Mouse (Mus musculus) ES-CJ7 (cell line): ENCODE results near the gene Txndc5.

Source experiments
- DNase-seq: peaks from one replicate; pipeline ENCODE4 v3.0.0; 2011; ENCODE audit warnings: low read depth, low spot score

Txndc5 gene

DNA sequence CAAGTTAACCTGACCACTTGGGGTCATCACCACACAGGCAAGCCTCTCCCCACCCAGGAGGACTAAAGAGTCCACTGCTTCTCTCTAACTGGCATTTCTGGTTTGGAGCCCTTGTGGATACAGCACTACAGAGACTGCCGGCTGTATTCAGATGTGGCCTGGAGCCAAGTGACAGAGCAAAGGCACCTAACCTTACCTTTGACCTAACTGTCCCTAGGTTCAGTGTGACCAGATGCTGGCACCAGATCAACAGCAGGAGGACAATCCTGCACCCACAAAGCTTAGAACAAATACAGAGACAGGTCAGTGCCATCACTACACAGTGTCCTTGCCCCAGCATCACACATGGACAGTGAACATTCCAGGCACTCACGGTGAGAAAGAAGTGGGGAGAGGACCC, 2.5 kb downstream of the Txndc5 start:
- DNase-seq, result no peak

DNA sequence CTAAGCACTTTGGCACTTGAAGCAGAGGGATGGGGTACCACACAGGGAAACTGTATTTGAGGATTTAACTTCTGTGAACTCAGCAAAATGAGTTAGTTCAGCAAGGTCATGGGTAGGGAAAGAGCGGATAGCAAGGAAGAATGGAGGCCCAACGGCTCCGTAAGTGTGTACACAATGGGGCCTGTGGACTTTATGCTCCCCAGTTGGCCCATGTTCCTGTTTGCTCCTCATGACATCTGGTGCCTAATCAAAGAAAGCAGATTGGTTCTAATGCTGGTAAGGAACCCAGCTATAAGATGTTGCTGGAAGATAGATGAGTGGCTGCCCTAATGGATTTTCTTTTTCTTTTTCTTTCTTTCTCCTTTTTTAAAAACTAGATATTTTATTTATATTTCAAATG, 3.4 kb downstream of the Txndc5 start:
- DNase-seq, result no peak

DNA sequence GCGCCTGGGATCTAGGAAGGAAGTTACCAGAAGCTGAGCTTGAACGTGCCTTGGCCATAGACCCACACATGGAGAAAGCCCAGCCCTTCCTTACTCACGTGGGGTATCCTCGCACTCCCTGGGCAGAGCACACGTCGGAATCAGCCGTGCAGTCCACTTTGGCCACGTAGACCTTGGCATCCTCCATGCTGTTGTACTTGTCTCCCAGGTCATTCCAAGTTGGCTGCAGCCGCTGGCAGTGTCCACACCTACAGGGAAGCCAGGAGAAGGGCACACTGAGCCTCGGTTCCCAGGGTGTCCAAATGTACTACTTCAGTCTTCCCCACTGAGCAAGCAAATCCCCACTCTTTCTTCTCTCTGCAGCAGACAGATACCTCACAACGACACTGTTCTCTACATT, 5.4 kb downstream of the Txndc5 start:
- no peak for DNase-seq

DNA sequence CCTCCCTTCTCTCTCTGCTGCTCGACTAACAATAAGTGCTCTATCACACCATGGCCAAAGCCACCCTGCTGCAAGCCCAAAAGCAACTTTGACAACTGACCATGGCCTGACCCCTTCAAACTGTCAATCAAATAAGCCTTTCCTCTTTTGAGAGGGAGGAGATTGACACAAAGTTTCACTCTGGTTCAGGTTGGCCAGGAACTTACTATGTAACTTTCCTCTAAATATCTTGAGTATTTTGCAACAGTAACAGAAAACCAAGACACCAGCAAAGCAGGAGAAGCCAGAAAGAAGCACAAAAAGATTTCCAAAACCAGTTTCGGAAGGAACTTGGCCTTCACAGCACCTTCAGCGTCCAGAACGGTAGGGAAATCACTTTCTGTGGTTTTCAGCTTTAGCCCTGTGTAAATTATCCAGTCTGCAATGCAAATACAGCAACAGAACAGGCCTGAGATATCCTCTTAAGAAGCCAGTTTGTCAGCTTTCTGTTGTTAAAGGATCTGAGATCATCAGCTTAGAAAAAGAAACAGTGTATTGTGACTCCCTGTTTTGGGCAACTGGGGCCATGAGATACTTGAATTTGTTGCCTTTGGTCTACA, 6.5 kb downstream of the Txndc5 start:
- no peak for DNase-seq

DNA sequence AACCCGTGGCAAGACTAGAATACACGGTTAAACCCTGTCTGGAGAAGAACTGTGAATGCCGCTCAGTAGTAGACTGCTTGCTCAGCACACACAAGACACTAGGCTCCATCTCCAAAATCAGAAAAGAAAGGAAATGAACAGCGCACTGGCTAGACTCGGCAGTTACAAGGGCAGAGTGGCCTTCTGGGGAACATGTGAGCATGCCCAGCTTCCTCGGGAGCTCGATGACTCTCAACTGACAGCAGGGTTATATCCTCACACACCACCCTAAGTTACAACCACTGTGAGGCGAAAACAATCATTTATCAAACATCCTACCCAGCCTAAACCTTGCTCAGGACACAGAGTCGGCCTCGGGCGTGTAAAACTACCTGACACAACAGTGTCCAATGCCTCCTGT, 8.3 kb downstream of the Txndc5 start:
- DNase-seq, result no peak

DNA sequence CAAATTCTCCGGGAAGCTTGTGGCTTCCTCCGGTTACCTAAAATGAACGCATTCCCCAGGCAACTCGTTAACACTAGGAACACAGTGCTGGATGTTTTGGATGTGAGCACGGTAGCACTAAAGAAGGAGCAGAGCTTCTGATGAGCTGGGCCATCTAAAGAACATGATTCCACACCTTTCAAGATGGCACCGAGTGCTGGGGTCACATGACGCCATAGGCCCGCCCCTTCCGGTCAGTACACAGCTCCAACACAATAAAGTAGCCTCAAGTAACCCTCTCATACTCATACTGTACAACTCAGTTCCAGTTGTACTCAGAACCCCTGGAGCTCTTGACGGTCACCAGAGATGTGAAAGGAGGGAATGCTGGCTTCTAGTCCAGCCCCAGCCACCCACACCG, 12.0 kb downstream of the Txndc5 start:
- DNase-seq, result no peak

DNA sequence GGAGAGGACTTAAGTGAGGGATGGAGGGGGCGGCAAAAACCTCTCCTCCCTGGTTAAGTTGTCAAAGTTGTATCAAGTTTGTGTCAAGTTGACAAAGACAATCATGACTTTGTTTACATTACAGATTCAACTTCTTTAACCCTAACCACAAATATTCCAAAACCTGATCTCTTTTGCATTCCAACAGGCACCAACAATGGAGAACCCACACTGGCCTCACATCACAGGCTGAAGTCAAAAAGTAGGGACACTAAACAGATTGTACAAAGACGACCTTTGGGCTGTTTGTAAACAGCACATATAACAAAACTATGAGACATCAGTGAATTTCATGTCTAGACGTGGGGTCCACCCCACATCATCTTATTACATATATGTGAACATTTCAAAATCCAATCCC, 12.8 kb downstream of the Txndc5 start:
- no peak for DNase-seq

- no peak for DNase-seq
Observed at GRCm38 (mm10) chr13:38515431-38515830, 13.2 kb downstream of the Txndc5 start.

GRCm38 (mm10) chr13:38513921-38514320, 14.7 kb downstream of the Txndc5 start:
- no peak for DNase-seq

DNA sequence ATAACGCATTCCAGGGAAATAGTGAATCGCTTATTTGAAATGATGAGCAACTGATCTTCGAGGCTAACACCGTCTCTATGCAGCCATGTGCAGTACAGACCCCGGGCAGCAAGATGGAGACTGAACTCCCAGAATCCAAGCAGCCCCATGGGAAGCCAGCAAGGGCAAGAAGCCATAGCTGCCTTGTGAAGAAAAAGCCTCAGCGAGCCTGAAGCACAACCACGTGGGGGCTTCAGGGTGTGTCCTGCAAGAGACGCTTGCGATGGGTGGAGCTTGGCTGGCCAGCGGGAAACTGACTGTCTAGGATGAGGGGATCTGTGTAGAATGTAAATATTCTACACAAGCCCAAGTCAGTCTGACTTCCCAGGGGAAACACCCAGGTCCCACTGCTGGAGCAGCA, 16.6 kb downstream of the Txndc5 start:
- DNase-seq, result peak; percentile 71

DNA sequence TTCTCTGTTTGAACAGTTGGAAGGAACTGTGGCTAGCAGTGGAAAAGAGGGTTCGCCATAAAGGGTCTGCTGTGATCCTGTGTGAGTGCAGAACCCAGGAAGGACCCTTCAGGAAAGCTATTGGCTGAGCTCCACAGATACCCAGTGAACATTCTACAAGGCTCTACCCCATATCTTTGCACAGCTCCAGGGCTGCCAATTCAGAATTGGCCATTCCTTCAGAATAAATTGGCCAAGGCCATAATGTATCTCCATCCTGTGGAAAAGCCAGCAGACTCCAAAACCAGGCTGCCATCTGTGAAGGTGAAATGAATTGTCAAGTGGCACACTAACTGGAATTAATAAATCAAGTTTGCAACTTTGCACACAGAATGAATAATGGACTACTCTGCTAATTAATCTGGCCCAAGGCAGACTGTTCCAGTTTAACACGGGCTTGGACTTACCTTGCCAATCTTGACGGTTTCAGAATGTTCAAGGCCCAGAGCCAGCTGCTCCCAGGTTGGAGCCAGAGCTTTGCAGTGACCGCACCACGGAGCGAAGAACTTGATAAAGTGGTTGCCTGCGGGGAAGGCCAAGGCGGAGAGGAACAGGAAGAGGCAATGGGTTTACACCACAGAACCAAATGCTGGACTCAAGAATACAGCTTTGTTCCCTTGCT, 18.8 kb downstream of the Txndc5 start:
- no peak for DNase-seq

GRCm38 (mm10) chr13:38506936-38507335, 21.7 kb downstream of the Txndc5 start:
- no peak for DNase-seq

DNA sequence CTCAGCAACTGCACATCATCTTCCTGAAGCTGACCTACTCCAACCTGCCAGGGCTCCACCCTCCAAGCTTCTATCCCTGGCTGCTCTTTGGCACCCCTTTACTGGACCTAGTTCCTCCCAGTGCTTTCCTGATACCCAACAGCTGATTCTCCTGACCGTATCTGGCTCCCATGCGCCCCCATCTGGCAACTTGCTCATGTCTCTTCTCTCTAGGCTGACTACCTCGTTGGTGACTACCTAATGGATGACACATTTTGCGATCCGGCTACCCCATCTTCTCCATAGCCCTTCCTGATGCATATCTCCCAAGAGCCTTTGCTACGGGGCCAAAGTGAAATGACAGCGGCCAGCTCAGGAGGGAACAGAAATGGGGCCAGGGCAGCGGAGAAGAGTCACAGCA, 22.3 kb downstream of the Txndc5 start:
- DNase-seq, result peak; percentile 38

DNA sequence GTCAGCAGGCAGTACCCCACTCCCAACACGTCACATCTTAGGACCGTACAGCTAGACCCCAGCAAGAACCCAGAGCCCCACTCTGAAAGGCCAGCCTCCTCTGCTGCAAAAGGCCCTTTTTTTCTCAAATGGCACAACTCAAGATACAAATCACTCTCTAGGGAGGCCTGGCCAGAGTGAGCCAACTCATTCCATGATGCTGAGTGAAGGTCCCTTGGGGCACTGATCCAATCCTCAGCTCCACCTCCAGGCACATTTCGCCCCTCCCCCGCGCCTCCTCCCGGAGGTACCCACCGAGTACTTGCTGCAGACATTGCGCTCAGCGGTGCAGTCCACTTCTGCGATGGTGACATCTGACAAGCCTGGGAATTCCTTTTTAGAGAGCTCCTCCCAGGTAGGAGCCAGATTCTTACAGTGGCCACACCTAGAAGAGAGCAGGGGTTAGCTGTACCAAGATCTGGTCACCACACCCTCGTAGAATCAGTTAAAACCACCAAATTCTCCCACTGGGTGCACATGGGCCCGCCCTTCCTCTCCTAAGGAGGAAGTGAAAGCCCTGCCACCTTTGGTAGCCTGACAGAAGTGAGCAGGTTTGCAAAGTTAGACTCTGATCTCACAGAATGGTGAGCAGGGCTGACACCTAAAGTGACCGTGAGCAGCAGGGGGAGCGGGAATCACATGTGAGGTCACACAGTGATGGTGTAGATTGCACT, 25.3 kb downstream of the Txndc5 start:
- DNase-seq, result peak; percentile 39

- DNase-seq, result no peak
Observed at GRCm38 (mm10) chr13:38501314-38501713, 27.3 kb downstream of the Txndc5 start.

DNA sequence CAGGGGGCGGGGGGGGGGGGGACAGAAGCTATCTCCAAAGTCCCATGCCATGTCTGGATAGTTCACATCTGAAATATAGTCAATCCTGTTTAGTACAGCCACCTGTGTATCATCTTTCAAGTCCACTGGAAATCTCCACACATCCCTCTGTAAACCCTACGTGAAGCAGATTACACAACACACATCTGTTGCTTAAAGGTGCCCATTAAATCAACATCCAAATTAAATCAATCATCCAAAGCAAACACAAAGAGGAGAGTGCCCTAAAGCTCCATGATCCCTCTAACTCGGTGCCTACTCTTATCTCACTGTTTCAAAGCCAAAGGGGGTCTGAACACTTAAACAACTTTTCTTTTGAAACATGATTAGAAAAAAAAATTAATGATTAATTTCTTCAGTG, 31.9 kb downstream of the Txndc5 start:
- no peak for DNase-seq

DNA sequence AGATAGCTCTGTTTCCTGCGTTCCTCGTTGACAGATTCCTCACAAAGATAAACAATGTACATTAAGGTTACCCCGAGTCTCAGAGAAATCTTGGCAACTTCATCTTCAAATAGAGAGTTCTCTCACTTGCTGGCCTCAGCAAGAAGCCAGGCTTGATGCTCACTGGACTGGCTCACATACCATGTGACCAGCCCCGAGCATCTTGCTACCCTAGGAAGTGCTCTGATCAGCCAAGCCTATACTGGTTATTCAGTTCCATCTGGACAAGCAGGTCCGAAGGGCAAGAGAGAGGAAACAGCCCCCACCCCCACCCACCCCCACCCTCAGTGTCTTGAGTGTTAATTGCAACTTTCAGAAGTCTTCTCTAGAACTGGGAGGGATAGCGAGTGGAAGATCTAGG, 41.9 kb downstream of the Txndc5 start:
- DNase-seq, result no peak

DNA sequence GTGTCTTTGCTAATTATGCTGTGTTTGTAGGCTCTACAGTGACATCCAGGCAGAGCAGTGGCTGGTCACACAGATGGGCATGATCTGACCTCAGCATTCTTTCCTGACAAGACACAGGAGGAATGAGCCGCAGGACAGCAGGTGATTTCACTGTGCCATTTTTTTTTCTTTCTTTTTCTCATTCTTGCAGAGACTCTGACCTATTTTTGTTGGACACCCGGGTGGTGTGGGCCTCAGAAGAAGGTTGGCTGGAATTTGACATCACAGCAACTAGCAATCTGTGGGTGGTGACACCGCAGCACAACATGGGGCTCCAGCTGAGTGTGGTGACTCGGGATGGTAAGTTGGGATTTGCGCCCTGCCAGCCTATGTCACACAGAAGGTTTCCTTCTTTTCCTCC, 43.9 kb downstream of the Txndc5 start:
- no peak for DNase-seq

DNA sequence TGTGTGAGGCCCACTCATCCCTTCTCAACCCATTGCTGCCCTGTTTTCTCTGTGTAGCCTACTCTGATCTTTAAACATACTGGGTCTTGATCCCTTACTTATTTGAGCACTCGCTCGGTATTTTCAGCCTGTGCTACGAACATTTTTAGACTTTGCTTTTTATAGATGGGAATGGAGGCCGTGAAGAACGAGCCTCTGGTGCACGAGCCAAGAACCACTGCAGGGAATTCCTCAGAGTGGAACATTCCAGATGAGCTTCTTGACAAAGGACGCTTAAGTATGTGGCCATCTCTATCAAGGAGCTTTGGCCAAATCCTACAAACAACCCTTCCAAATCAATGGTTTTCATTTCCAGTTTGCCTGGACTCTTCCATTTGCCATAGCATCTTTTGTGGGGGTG, 47.6 kb downstream of the Txndc5 start:
- DNase-seq, result no peak

GRCm38 (mm10) chr13:38476936-38477335, 51.7 kb downstream of the Txndc5 start:
- no peak for DNase-seq

- no peak for DNase-seq
Observed at GRCm38 (mm10) chr13:38473497-38473896, 55.1 kb downstream of the Txndc5 start.

- no peak for DNase-seq
Observed at GRCm38 (mm10) chr13:38472636-38473035, 56.0 kb downstream of the Txndc5 start.

DNA sequence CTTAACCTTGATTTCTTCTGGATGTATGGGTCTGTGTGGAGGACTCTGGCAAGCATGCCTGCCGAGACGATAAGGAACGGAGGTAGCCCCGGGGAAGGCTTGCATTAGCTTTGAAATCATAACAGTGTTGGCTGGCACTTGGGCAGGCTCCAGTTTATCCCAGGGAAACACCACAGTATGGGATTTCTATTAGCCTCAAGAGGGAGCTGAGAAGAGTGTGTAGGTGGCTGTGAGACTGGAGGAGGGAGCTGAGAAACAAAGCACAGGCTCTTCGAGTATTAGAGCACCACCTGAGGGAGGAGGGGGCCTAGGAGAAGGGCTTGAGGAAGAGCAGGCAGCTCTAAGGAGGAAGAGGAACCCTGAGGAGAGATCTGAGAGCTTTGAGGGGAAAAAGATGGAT, 57.7 kb downstream of the Txndc5 start:
- no peak for DNase-seq
